Mouse (Mus musculus) heart, adult 2 months (tissue): ENCODE data around the gene Acacb.

Experiments used
- CTCF ChIP-seq: fragments of 200-600 bp; IDR thresholded peaks from 2 replicates; pipeline ENCODE4 v1.8.1; 2022; ENCODE audit warnings: antibody characterized with exemption, mild to moderate bottlenecking, moderate library complexity
- POLR2A ChIP-seq: fragments of 200-500 bp; IDR thresholded peaks from 2 replicates; pipeline ENCODE4 v1.6.1; 2011; ENCODE audit warnings: mild to moderate bottlenecking, low read depth, low read length, control low read depth; ENCODE audit not compliant: insufficient read depth

DNA sequence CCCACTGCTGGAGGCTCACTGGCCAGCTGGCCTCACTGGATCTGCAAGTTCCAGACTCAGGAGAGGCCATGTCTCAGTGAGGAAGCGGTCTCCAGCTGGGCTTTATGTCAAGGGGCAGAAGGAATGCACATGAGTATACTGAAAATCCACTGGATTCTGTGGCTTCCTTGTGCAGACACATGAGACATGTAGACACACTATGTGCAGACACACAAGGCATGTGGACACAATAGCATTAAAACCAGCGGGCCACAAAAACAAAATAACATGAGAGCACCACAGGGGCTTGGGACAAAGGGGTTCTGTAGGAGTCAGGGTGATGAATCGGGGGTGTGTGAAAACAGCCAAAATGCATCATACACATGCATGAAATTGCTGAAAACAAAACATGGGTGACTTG, 20.3 kb upstream of the Acacb start:
- no peak for TF ChIP-seq CTCF
- no peak for TF ChIP-seq POLR2A
